Mouse (Mus musculus) Muller cell, postnatal 12 days (primary cell): ENCODE results near the gene Muc13.

ENCODE experiments used
- DNase-seq: peaks from one replicate; pipeline ENCODE4 v3.0.0-alpha.2; 2015; ENCODE audit errors: inconsistent ontology term

The Muc13 gene

DNA sequence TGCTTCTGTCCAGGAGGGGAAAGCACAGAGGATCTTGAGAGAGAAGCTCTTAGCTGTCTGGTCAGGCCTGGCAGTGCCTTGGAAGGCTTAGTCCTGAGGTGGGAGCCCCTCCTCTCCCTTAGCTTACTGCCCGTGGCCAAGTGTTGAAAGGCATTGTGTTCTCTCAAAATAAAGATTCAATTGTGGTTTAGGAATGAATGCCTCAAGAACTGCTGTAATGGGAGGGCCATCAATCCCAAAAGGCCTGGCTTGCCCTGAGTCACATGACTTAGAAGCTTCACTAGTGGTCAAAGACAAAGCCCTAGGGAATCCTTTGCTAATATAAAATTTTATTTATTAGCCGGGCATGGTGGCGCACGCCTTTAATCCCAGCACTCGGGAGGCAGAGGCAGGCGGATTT lies 30.8 kb downstream of the Muc13 start:
- DNase-seq, result peak; percentile 32

DNA sequence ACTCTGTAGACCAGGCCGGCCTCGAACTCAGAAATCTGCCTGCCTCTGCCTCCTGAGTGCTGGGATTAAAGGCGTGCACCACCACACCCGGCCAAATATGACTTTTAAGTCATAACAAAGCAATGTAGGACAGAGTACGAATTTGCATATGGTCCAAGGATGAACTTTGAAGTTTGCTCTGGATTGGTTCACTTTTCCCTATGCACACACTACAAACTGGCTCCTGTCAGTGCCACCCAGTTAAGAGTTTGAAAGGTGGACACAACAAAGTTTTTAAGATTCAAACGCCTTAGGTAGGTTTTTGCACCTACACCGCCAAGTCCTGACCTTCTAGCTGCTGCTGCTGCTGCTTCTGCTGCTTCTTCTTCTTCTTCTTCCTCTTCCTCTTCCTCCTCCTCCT lies 34.7 kb downstream of the Muc13 start:
- DNase-seq, result no peak

DNA sequence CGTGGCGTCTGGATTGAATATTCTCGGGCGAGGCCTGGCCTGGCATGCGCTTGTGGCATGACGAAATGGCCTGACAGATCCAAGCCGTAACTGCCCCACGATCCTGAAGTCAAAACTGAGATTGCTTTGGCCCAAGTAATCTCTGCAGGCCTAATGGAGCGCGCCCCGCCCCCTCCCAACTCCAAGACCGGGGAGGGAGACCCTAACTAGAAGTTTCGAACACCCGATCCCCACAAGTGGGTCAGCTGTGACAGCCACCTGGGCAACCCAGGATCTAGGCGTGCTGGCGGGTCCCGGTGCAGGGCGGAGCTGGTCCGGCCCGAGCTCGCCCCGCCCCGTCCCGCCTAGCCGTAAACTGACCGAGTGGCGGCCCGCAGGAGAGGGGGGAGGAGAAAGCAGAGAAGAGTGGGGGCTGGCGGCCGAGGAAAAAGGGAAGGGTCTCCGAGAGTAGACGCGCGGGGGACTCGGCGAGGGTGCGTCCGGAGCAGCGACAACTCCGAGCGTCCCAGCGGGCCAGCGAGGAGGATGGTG lies 35.5 kb downstream of the Muc13 start, which contains the start of gene Itgb5:
Gene Itgb5 (plus strand): TSS at position 365 of the 531 bp plus-strand sequence.
- DNase-seq, result peak; percentile 88

- DNase-seq, result peak; percentile 76
Observed at GRCm38 (mm10) chr16:33829842-33830511, 36.1 kb downstream of the Muc13 start.

GRCm38 (mm10) chr16:33830512-33831105 lies 36.8 kb downstream of the Muc13 start:
- no peak for DNase-seq

- DNase-seq, result peak; percentile 35
Observed at GRCm38 (mm10) chr16:33832057-33832456, 38.2 kb downstream of the Muc13 start.

DNA sequence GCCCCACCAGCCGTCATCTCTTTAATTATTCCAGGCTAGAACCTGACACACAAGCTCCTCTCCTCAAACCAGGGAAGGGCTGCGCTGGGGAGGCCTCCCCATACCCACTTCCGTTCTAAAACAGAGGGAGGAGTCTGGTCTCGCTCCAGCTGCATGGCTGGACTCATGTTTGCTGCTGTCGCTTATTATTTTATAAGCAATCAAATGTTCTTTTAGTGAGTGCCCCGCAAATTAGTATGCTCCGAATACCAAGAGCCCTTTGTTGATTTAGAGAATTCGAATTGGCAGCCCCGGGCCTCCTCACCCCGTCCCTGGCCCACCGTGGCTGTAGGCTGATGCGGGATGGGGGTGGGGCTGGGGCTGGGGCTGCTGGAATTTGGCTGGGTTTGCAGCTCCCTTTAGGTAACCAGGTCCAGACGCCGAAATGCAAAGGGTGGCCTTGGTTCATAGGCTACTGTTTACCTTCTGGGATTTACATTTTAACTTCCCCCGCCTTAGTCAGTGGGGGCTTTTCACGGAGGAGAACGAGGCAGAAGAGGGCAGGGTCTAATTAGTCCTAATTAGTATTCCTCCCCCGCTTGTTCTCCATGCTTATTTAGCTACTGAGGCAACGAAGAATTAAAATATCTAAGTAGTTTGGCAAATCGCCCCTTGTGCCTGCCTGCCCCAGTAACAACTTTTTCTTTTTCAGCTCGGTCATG lies 39.0 kb downstream of the Muc13 start:
- DNase-seq, result peak; percentile 83

- no peak for DNase-seq
Observed at GRCm38 (mm10) chr16:33833429-33833753, 39.6 kb downstream of the Muc13 start.

DNA sequence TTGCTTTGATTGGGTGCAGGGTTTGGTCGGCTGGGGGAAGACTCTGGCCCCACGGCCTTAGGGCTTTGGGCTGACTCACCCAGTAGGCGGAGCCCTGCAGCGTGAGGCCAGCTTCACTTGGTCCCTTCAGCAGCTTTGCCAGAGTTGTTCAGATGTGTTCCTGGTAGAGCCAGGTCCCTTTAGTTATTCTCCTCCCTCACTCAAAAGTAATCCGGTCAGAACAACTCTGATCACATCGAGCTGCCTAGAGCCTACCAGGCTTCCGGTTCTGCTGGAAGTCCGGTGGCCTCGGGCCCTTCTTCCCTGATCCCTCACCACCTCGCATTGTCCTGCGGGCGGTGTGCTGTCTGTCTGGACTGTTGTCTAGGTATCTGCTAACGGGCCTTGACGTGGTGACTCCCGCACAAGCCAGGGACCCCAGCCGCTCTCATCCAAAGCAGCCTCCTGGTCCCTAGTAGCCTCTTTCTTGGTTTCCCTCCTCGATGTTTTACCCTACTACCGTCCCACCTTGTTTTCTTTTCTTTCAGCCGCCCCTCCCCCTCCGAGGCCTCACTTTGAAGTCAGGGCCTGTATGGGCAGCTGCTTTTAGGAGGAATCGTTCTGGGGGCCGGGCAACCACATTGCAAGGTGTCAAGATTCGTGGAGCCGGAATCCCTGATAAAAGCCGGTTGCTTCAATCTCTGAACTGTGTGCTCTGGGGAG lies 40.1 kb downstream of the Muc13 start:
- peak; percentile 82 for DNase-seq

DNA sequence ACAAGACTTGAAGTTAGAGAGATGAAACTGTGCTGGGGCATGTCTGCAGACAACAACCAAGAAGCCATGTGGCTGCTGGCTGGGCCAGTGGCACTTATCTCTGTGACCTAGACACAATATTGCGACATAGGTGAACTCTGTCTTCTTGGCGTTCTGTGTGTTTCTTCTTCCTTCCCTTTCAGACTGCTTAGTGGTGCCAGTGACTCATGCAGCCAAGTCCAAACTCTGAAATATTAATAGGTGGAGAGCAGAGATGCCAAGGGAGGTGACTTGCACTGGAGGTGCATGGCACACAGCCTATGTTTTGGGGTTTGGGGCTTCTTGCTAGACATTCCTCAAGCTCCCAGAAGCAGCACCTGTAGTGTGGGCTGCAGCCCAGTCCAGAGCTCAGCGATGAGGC lies 42.8 kb downstream of the Muc13 start:
- DNase-seq, result peak; percentile 49

DNA sequence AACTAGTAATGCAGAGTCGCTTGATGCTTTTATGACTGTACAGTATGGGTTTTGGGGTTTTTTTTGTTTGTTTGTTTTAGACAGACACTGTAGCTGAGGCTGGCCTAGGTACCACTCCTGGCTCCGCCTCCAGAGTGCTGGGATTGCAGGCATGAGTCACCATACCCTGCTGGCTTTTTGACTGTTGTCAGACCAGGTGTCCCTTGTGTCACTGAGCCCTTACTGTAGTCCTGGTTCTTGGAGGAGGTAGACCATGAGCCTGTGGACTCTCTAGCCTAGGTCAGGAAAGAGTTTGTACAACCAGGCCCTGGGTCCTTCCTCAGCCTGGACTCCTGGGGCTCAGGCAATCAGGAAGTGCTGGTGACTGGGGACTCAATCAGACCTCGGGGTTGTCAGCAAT lies 43.4 kb downstream of the Muc13 start:
- no peak for DNase-seq

- no peak for DNase-seq
Observed at GRCm38 (mm10) chr16:33840616-33841015, 46.8 kb downstream of the Muc13 start.

DNA sequence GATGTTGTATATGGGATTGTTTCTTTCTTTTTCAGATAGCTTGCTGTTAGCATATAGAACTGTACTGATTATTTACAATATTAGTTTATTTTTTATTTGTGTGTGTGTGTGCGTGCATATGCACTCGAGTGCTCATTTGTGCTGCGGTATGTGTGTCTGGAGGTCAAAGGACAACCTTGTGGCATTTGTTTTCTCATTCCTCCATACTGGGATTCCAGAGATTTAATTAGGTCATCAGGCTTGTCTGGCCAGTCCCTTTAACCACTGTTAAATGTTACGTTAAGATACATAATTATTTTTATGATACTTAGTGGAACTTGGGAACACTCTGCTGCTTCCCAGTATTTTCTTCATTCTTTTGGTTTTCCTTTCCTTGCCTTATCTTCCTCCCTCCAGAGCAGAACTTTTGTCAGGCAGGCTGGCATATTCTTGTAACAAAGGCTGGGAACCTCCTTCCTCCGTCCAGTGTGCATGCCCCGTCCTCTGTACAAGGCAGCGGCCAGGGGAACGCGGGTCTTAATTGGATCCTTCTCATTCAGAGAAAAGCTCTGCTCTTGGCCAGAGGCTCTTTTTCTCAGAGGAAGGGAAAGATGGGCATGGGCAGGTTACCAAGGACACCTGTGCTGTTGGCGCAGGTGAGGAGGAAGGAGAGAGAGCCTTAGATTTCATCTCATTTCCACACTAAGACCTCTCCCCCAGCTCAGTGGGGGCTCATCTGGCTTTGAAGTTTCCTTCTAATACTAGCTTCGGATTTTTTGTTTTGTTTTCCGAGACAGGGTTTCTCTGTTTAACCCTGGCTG lies 48.4 kb downstream of the Muc13 start:
- peak; percentile 79 for DNase-seq

DNA sequence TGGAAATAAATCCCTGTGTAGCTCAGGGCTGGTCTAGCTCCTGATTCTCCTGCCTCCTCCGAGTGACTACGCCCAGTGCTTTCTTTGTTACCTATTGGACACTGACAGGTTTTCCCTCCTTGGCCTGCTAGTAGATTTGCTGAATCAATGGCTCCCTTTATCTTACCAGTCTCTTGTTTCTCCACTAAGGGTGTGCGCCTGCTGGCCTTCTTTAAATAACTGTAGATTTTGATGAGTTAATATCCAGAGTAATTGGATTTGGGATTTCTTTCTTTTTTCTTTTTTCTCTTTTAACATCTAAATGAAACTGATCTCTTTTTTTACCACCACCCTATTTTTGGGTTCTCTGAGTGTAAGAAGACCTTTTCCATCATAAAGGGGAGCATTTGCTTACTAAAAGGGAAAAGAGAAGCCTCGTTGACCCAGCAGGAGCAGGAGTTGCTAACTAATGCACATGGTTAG lies 50.3 kb downstream of the Muc13 start:
- no peak for DNase-seq

- no peak for DNase-seq
Observed at GRCm38 (mm10) chr16:33844866-33845265, 51.0 kb downstream of the Muc13 start.

GRCm38 (mm10) chr16:33853271-33853670 lies 59.4 kb downstream of the Muc13 start:
- DNase-seq, result no peak

DNA sequence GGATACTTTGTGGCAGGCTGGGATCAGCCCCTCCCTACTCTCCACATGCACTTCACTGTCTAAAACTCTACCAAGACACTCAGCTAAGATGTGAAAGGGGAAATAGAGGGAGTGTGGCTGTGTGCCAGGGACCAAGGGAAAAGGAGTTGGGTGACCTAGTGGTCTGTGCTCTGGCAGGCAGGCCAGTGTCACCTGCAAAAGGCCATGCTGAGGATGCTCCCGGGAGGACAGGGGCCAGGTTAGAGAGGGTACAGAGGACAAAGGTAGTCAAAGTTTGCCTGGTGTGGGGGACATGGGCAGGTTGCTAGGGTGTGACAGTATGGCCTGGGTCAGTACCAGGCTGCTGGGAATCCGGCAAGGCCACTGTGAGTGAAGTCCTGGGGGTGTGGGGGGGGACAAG lies 64.9 kb downstream of the Muc13 start:
- no peak for DNase-seq

GRCm38 (mm10) chr16:33859380-33859779 lies 65.5 kb downstream of the Muc13 start:
- no peak for DNase-seq

GRCm38 (mm10) chr16:33859988-33860700 lies 66.3 kb downstream of the Muc13 start:
- peak; percentile 97 for DNase-seq

GRCm38 (mm10) chr16:33862406-33862805 lies 68.6 kb downstream of the Muc13 start:
- DNase-seq, result no peak
